Mouse (Mus musculus) forebrain, embryonic 14.5 days (tissue): ENCODE measurements around the gene 4833427G06Rik. TPM values are rescaled to one million over a fixed set of nuclear protein-coding genes. Genes with fewer than 3 reads are reported as not detected.
"Not testable (repeated sequence)": the region's sequence is repeated elsewhere in the genome, so short reads cannot be mapped to it uniquely, and the experiment has no call there.

ENCODE experiments used
- ATAC-seq: fragments of 200-750 bp; cut with Nextera tagmentation; 2 replicates; pipeline ENCODE4 v1.8.0; 2017; ENCODE audit warnings: mild to moderate bottlenecking, moderate library complexity
- DNase-seq: peaks from one replicate; pipeline ENCODE4 v3.0.0-alpha.2; 2015; ENCODE audit warnings: low spot score
- H3K27ac ChIP-seq: fragments of 300-500 bp; sonication (generic); 2 replicates; pipeline ENCODE4 v1.5.1; 2014; ENCODE audit warnings: low read depth, mild to moderate bottlenecking, control low read depth, low read length, moderate library complexity
- H3K27me3 ChIP-seq: fragments of 300-500 bp; sonication (generic); replicated peaks from 2 replicates; pipeline ENCODE4 v1.6.1; 2014; ENCODE audit warnings: low read length, control low read depth, mixed read lengths; ENCODE audit not compliant: control insufficient read depth, insufficient read depth
- H3K36me3 ChIP-seq: fragments of 300-500 bp; sonication (generic); 2 replicates; pipeline ENCODE4 v1.6.1; 2014; ENCODE audit warnings: low read length, control low read depth; ENCODE audit not compliant: control insufficient read depth, insufficient read depth
- H3K4me1 ChIP-seq: fragments of 300-500 bp; sonication (generic); 2 replicates; pipeline ENCODE4 v1.6.1; 2014; ENCODE audit warnings: antibody characterized with exemption, low read length, control low read depth; ENCODE audit not compliant: control insufficient read depth, insufficient read depth
- H3K4me2 ChIP-seq: fragments of 300-500 bp; sonication (generic); 2 replicates; pipeline ENCODE4 v1.6.1; 2014; ENCODE audit warnings: mild to moderate bottlenecking, control low read depth, low read length
- H3K4me3 ChIP-seq: fragments of 300-500 bp; sonication (generic); 2 replicates; pipeline ENCODE4 v1.5.1; 2014; ENCODE audit warnings: low read depth, low read length, control low read depth
- H3K9ac ChIP-seq: fragments of 300-500 bp; sonication (generic); 2 replicates; pipeline ENCODE4 v1.6.1; 2014; ENCODE audit warnings: mild to moderate bottlenecking, low read length, control low read depth, moderate library complexity
- H3K9me3 ChIP-seq: fragments of 300-500 bp; sonication (generic); replicated peaks from 2 replicates; pipeline ENCODE4 v1.6.1; 2016; ENCODE audit warnings: low read length, control low read depth, mixed read lengths; ENCODE audit not compliant: control insufficient read depth
- WGBS: fragments of 180-500 bp; shearing (Covaris S2); extraction: QIAGEN DNeasy Blood & Tissue Kit; methylation state at CpG from one replicate; pipeline ENCODE4 v1.1.7; 2014; 5-methylcytosine and 5-hydroxymethylcytosine counted together
- polyA plus RNA-seq: library from polyadenylated mRNA; unstranded; fragments of >200 nt; fragmentation: Nextera tagmentation; extraction: Ambion mirVana; gene quantifications from 2 replicates; pipeline ENCODE4 v1.2.1, GENCODE M21; 2014

Gene 4833427G06Rik
- 1.2 TPM in 2 replicates for polyA plus RNA-seq

- 7% methylated on average over 27 of the region's 27 CpGs for WGBS
- Histone ChIP-seq H3K9me3 (no peaks in the 10 kb centered on the region), H3K27me3 (no peaks in the 10 kb centered on the region; the same call in 1 of the 2 replicates), H3K4me3 (0 out of 2 replicates have a peak within 1 kb of the TSS, but pooled peaks have one; percentile 46), H3K4me2 (peak within 1 kb of the TSS; percentile 99), H3K27ac (no peak within 1 kb of the TSS), H3K36me3 (no peaks in the 10 kb centered on the region), H3K4me1 (0 out of 2 replicates have a peak, but pooled peaks cover 3% of the 10 kb centered on the region), H3K9ac (0 out of 2 replicates have a peak within 1 kb of the TSS, but pooled peaks have one; percentile 13)
- peak; percentile 84 for DNase-seq
- ATAC-seq, result peak; percentile 89
Observed at GRCm38 (mm10) chr9:51101756-51102425, at the start of gene 4833427G06Rik. 4833427G06Rik (minus strand) TSS chr9:51102078.

- WGBS, result 87% methylated on average over 5 of the region's 5 CpGs
- no peak overlapping the region for H3K4me2 ChIP-seq
- DNase-seq, result no peak
Observed at GRCm38 (mm10) chr9:51147294-51147693, 45.4 kb upstream of the 4833427G06Rik start.

GRCm38 (mm10) chr9:51146496-51146895, 44.6 kb upstream of the 4833427G06Rik start:
- ATAC-seq, result no peak
- WGBS, result 68% methylated on average over 4 of the region's 4 CpGs
- no peak overlapping the region for H3K4me3 ChIP-seq
- H3K4me1 ChIP-seq, result peaks cover 3% of the 10 kb centered on the region; the same call in 1 of the 2 replicates
- no peaks in the 10 kb centered on the region for H3K27me3 ChIP-seq
- no peaks in the 10 kb centered on the region for H3K9me3 ChIP-seq
- no peak overlapping the region for H3K4me2 ChIP-seq
- DNase-seq, result peak; percentile 68
- H3K36me3 ChIP-seq, result no peaks in the 10 kb centered on the region
- no peak overlapping the region for H3K9ac ChIP-seq
- H3K27ac ChIP-seq, result no peak overlapping the region

More at GRCm38 (mm10) chr9:51147294-51147693, 45.4 kb upstream of the 4833427G06Rik start:
- no peaks in the 10 kb centered on the region for H3K9me3 ChIP-seq
- H3K9ac ChIP-seq, result no peak overlapping the region
- H3K36me3 ChIP-seq, result no peaks in the 10 kb centered on the region
- H3K4me3 ChIP-seq, result no peak overlapping the region
- ATAC-seq, result no peak
- no peaks in the 10 kb centered on the region for H3K27me3 ChIP-seq
- no peak overlapping the region for H3K27ac ChIP-seq
- H3K4me1 ChIP-seq, result peaks cover 3% of the 10 kb centered on the region; the same call in 1 of the 2 replicates

GRCm38 (mm10) chr9:51144218-51144617, 42.3 kb upstream of the 4833427G06Rik start:
- H3K4me2 ChIP-seq, result no peak overlapping the region
- ATAC-seq (no peak), DNase-seq (no peak)
- no peak overlapping the region for H3K9ac ChIP-seq
- no peaks in the 10 kb centered on the region for H3K9me3 ChIP-seq
- H3K27ac ChIP-seq, result no peak overlapping the region
- peaks cover 3% of the 10 kb centered on the region; the same call in 1 of the 2 replicates for H3K4me1 ChIP-seq
- WGBS, result 69% methylated on average over 6 of the region's 6 CpGs
- H3K27me3 ChIP-seq, result no peaks in the 10 kb centered on the region
- no peaks in the 10 kb centered on the region for H3K36me3 ChIP-seq
- H3K4me3 ChIP-seq, result no peak overlapping the region

- H3K9me3 ChIP-seq, result no peaks in the 10 kb centered on the region
- no peak overlapping the region for H3K9ac ChIP-seq
- ATAC-seq (no peak), DNase-seq (no peak)
- no peaks in the 10 kb centered on the region for H3K27me3 ChIP-seq
- WGBS, result 79% methylated on average over 1 of the region's 1 CpGs
- peaks cover 3% of the 10 kb centered on the region; the same call in 1 of the 2 replicates for H3K4me1 ChIP-seq
- H3K4me2 ChIP-seq, result no peak overlapping the region
- no peak overlapping the region for H3K27ac ChIP-seq
- H3K36me3 ChIP-seq, result no peaks in the 10 kb centered on the region
- no peak overlapping the region for H3K4me3 ChIP-seq
Observed at GRCm38 (mm10) chr9:51143437-51143836, 41.6 kb upstream of the 4833427G06Rik start.

- Histone ChIP-seq H3K4me1 (no peaks in the 10 kb centered on the region), H3K27me3 (no peaks in the 10 kb centered on the region), H3K9me3 (no peaks in the 10 kb centered on the region), H3K27ac (no peak overlapping the region), H3K4me2 (no peak overlapping the region), H3K4me3 (no peak overlapping the region), H3K9ac (no peak overlapping the region), H3K36me3 (no peaks in the 10 kb centered on the region)
- WGBS, result 83% methylated on average over 3 of the region's 3 CpGs
- ATAC-seq (no peak), DNase-seq (no peak)
Observed at GRCm38 (mm10) chr9:51140711-51141110, 38.8 kb upstream of the 4833427G06Rik start.

GRCm38 (mm10) chr9:51139401-51139800, 37.5 kb upstream of the 4833427G06Rik start:
- H3K27ac ChIP-seq, ATAC-seq: not testable (repeated sequence)
- WGBS, result 94% methylated on average over 1 of the region's 1 CpGs

GRCm38 (mm10) chr9:51138301-51138700, 36.4 kb upstream of the 4833427G06Rik start:
- Histone ChIP-seq H3K27me3 (no peaks in the 10 kb centered on the region), H3K4me1 (no peaks in the 10 kb centered on the region), H3K36me3 (no peaks in the 10 kb centered on the region), H3K4me3 (no peak overlapping the region), H3K4me2 (no peak overlapping the region), H3K27ac (no peak overlapping the region), H3K9me3 (no peaks in the 10 kb centered on the region), H3K9ac (no peak overlapping the region)
- ATAC-seq (no peak), DNase-seq (no peak)
- WGBS, result 85% methylated on average over 1 of the region's 1 CpGs

More at GRCm38 (mm10) chr9:51139401-51139800, 37.5 kb upstream of the 4833427G06Rik start:
- not testable (repeated sequence) for H3K27me3 ChIP-seq, DNase-seq, H3K36me3 ChIP-seq, H3K4me2 ChIP-seq, H3K9me3 ChIP-seq, H3K4me1 ChIP-seq, H3K4me3 ChIP-seq, H3K9ac ChIP-seq

GRCm38 (mm10) chr9:51137836-51138235, 36.0 kb upstream of the 4833427G06Rik start:
- H3K4me2 ChIP-seq, result no peak overlapping the region
- H3K27ac ChIP-seq, result no peak overlapping the region
- ATAC-seq (no peak), DNase-seq (no peak)
- WGBS, result 86% methylated on average over 1 of the region's 1 CpGs
- no peaks in the 10 kb centered on the region for H3K36me3 ChIP-seq
- no peak overlapping the region for H3K9ac ChIP-seq
- H3K4me1 ChIP-seq, result no peaks in the 10 kb centered on the region
- no peaks in the 10 kb centered on the region for H3K27me3 ChIP-seq
- no peaks in the 10 kb centered on the region for H3K9me3 ChIP-seq
- H3K4me3 ChIP-seq, result no peak overlapping the region
